Mouse (Mus musculus) adrenal gland, adult (tissue): ENCODE measurements around the gene Ntf3.

Source experiments
- DNase-seq, 2 experiments: peaks; one replicate each; pipeline ENCODE4 v3.0.0; 2022 to 2023; ENCODE audit warnings: low spot score in 1 of 2; ENCODE audit not compliant: inconsistent age in 2 of 2

Gene Ntf3

GRCm38 (mm10) chr6:126166548-126167207 lies at the start of gene Ntf3:
TSS of gene Ntf3 (minus strand) at chr6:126166910.
- DNase-seq, result peak in 1 of 2 experiments; percentile 40

DNA sequence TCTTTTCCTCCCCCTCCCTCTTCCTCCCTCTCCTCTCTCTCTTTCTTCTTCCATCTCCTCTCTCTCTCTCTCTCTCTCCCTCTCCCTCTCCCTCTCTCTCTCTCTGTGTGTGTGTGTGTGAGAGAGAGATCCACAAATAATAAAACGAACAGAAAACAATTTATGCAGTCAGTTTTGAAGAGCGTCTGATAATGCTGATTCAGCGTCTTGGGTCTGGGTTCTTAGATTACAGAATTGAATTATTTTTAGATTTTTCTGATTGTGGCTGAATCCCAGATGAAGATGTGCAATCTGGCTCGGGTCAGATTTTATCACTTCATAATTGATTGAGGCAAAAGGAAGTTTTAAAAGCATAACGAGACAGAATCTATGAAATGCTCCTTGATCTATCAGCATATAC lies 46.6 kb upstream of the Ntf3 start:
- no peak for DNase-seq

DNA sequence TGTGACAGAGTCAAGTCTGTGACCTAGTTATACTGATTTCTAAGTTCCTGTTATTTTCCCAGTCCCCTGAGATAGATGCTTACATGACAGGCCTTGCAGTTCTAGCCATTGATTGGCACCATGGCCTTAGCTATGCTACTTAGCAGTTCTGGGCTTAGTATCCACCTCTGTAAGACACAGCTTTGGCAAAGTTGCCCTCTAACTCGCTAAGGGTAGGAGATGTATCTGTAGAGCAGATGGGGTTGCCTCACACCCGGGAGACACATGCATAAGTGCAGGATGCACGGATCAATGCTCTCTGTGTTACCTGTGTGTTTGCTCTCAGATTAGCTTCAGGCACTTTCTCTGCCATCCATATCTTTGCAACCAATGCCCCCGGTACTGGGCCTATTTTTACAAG lies 36.7 kb upstream of the Ntf3 start:
- DNase-seq, result no peak

GRCm38 (mm10) chr6:126202959-126203358 lies 36.2 kb upstream of the Ntf3 start:
- DNase-seq, result peak in 1 of 2 experiments; percentile 23

GRCm38 (mm10) chr6:126201721-126202120 lies 35.0 kb upstream of the Ntf3 start:
- DNase-seq, result no peak

GRCm38 (mm10) chr6:126199916-126200315 lies 33.2 kb upstream of the Ntf3 start:
- DNase-seq, result no peak

- DNase-seq, result no peak
These were observed 28.1 kb upstream of the Ntf3 start for GRCm38 (mm10) chr6:126194760-126195159.

DNA sequence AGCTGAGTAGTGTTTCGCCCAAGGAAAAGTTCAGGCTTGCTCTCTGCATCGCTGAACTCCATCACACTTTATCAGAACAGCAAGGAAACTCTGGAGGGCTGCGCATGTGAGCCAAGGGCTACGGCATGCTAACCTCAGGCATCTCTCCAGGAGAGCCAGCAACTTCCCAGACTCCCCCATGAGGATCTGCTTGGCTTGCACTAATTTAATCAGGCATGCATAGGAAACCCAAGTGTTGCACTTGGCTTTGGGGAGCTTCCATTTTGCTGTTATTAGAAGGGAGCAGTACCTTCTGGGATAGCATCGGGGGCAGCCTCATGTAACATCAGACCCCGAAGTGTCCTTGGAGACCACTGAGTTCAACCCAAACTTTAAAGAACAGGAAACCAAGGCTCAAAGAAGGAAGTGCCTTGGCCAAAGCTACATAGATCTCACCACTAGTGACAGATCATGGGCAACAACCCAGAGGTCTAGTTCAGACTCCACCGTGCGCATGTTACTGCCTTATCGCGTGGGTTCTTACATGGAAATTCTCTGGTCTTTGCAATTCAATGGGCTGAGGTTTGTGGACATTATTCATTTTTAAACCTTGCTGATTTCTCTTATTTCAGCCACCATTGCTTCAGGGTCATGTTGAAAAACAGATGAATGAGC lies 23.6 kb upstream of the Ntf3 start:
- DNase-seq, result no peak

DNA sequence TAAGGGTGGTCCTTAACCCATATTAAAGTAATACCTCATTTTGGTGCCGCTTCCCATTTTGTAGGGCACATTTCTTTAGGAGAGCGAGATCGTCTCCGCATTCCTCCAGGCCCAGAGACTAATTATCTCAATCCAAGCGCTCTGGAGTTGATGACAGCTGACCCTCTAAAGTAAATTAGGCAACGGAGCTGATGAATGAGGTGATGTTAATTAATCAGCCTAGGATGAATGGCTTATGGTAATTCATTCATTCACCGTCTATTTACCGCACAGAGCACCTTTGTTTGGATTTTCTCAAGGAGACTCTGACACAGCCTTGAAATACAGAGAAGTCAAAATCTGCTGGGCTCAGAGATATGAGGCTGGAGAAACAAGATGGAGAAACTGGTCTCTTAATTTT lies 20.7 kb upstream of the Ntf3 start:
- no peak for DNase-seq

GRCm38 (mm10) chr6:126186116-126186515 lies 19.4 kb upstream of the Ntf3 start:
- DNase-seq, result no peak

DNA sequence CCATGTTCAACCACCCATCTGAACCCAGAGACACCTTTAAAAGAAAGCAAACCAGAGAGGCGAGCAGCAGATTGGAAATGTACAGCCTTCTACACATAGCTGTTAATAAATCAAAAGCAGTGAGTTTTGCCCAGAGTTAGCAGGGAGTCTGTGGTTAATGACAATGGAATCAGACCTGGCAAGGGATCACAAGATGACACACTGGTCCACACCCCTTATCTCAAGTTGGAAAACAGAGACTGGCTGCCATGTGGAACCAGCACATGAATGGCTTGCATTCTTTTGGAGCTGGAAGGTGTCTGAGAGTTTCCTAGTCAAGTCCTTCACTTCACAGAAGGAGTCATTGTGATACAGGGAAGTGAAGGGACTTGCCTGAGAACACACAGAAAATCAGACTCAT lies 5.4 kb upstream of the Ntf3 start:
- DNase-seq, result no peak

- DNase-seq, result no peak
These were observed 4.1 kb upstream of the Ntf3 start for GRCm38 (mm10) chr6:126170772-126171171.

DNA sequence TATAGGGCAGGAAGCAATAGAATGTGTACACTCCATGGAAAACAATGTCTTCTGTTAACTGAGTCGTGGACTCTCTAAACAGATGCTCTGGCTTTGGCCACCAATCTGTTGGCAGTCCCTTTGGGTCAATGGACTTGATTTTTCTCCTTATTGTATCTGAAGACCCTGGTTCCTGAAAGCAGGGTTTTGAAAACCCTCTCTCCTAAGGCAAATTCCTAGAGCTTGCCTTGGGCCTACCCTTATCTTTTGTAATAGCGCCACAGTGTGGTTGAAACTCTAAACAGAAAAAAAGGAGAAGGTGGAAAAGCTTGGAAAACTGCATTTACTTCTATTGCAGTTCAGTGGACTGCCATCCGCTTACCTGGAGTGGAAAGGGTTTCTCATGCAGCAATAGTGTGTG lies 1.0 kb upstream of the Ntf3 start:
- peak in 1 of 2 experiments; percentile 78 for DNase-seq

DNA sequence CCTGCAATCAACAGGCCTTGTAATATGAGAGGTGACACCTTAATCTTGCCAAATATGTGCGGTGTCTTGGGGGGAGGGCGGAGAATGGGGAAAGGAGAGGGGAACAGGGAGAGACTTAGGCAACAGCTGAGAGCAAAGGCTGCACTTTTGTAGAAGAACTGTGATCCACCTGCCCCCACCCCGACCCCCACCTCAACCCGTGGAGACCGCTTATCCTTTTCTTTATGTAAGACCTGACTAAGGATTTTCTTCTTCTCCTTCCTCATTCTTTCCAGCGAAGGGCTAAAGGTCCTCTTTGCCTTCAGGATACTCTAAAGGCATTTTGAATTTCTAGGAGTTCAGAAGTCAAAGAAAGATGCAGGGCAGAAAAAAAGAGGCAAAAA lies 489 bp upstream of the Ntf3 start:
- DNase-seq, result no peak

- DNase-seq, result no peak
These were observed 1.0 kb downstream of the Ntf3 start for GRCm38 (mm10) chr6:126165591-126166155.

DNA sequence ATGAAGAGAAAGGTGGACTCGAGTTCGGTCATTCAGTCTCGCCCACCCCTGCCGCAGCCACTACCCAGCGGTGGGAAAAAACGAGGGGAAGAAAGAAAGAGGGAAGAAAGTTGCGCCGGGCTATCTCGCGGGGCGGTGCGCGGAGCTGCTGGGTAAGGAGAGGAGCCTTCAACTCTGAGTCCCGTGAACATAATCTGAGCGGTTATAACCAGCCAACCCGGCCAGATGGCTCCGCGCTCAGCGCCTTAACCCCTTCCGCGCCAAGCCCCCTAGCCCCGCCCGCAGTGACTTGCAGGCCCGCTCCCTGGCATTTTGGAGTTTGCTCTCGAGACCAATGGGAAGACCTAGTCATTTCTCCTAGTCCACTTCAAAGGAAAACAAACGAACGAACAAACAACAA lies 1.9 kb downstream of the Ntf3 start:
- DNase-seq, result no peak

DNA sequence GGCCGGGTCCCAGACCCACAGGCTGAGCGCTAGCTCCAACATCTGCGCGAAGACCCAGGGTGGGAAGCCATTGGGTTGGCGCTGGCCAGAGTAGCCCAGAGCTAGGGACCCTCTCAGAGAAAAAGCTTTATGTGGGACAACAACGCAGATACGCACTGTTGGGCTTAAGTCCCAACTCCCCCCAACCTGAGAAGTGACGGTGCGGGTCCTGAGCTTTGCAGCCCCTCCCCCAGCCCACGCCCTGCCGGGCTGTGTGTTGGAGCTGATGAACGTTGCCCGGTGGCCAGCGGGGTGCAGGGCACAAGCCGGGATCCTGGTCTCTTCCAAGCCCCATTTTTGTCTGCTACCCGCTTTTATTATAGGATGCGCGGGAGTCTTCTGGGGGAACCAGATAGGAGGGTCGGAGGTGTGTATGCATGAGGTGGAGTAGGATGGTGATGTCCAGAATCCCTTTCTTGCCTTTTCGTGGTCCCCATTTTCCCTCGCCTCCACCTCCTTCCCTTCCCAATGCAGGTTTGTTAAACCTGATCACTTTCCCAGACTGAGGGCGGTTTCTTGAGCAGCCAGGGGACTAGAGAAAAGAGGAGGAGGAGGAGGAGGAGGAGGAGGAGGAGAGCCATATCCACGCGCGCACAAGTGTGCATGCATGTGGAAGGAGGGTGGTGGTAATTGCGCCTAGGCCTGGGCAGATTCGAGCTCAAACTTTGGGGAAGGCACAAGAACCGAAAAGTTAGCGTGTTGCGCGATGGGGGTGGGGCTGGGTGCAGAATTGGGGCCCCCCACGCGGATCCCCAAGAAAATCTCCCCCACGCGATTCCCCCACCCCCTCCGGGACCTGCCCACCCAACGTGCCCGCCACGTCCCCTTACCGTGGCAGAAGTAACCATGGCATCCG lies 2.6 kb downstream of the Ntf3 start:
- DNase-seq, result peak in 1 of 2 experiments; percentile 38

DNA sequence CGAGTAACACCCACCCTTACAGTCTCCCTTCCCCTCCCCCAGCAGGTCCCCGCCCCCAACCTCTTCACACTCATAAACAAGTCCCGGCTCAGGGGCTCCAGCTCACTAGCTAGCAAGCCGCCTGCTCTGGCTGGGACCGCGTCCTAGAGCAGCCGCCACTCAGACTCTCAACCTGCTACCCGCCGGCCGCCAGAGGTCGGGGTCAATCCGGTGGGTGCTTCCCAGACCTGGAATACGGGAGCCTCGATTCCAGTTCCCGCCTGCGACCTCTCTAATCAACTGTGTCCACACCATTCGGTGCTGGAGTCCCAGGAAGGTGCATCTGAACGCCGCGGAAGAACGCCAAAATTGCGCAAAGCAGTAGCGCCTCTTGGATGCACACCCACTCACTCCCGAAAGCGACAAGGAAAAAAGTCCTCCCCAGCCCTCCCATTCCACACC lies 3.5 kb downstream of the Ntf3 start:
- peak in 1 of 2 experiments; percentile 61 for DNase-seq

DNA sequence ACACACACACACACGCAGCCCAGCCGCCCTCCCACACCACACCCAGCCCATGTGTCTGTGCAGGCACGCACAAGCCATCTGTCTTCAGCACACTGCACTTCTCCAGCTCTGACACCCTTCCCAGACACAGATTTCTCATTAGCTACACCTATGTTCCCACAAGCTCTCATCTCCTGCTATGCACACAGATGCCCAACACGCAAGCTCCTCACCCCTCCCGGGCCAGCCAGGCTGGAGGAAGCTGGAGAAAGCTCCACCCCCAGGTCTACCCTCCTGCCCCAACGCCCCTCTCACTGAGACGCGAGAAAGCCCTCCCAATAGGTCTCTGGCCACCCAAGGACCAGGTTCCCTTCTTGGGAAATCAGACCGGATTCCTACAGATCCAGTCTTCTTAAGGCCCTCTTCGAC lies 4.4 kb downstream of the Ntf3 start:
- DNase-seq, result peak in 1 of 2 experiments; percentile 50

GRCm38 (mm10) chr6:126161571-126162340 lies 5.0 kb downstream of the Ntf3 start:
- DNase-seq, result no peak

DNA sequence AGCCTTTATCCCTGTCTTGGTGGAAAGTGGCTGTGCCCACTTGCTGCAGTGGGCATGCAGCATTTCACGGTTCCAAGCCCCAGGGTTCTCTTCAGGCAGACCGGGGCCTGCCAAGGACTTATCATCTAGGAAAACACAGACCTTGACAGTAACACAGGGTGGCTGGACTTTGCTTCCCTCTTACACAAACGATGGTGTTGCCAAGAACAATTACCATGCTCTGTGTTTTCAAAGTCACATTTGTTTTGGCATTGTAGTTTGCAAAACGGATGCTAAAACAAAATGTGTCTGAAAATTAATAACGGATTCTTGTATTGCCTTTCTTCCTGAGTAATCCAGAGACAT lies 6.7 kb downstream of the Ntf3 start:
- DNase-seq, result no peak
